Mouse (Mus musculus) forebrain, embryonic 13.5 days (tissue): ENCODE results near the gene Tubb2a. TPM values are rescaled to one million over a fixed set of nuclear protein-coding genes. Genes with fewer than 3 reads are reported as not detected.
A peak's percentile ranks its signal among the peaks of the same experiment; 100 is the strongest.

Source experiments
- ATAC-seq: fragments of 200-750 bp; cut with Nextera tagmentation; 2 replicates; pipeline ENCODE4 v1.8.0; 2017
- H3K27ac ChIP-seq: fragments of 300-500 bp; sonication (generic); 2 replicates; pipeline ENCODE4 v1.5.1; 2015; ENCODE audit warnings: inconsistent platforms, mild to moderate bottlenecking, moderate library complexity
- H3K27me3 ChIP-seq: fragments of 300-500 bp; sonication (generic); 2 replicates; pipeline ENCODE4 v1.6.1; 2015; ENCODE audit warnings: mild to moderate bottlenecking, inconsistent platforms
- H3K36me3 ChIP-seq: fragments of 300-500 bp; sonication (generic); 2 replicates; pipeline ENCODE4 v1.6.1; 2015; ENCODE audit warnings: mild to moderate bottlenecking, inconsistent platforms; ENCODE audit not compliant: poor library complexity, severe bottlenecking
- H3K4me1 ChIP-seq: fragments of 300-500 bp; sonication (generic); 2 replicates; pipeline ENCODE4 v1.6.1; 2015; ENCODE audit warnings: inconsistent platforms
- H3K4me2 ChIP-seq: fragments of 300-500 bp; sonication (generic); 2 replicates; pipeline ENCODE4 v1.6.1; 2015; ENCODE audit warnings: inconsistent platforms, mild to moderate bottlenecking, moderate library complexity
- H3K4me3 ChIP-seq: fragments of 300-500 bp; sonication (generic); 2 replicates; pipeline ENCODE4 v1.5.1; 2015; ENCODE audit warnings: mild to moderate bottlenecking, inconsistent platforms
- H3K9ac ChIP-seq: fragments of 300-500 bp; sonication (generic); 2 replicates; pipeline ENCODE4 v1.6.1; 2015; ENCODE audit warnings: mild to moderate bottlenecking, inconsistent platforms
- H3K9me3 ChIP-seq: fragments of 300-500 bp; sonication (generic); replicated peaks from 2 replicates; pipeline ENCODE4 v1.6.1; 2016; ENCODE audit warnings: inconsistent platforms
- WGBS: fragments of 180-500 bp; shearing (Covaris S2); methylation state at CpG from one replicate; pipeline ENCODE4 v1.1.7; 2015; 5-methylcytosine and 5-hydroxymethylcytosine counted together
- polyA plus RNA-seq: library from polyadenylated mRNA; unstranded; fragments of >200 nt; fragmentation: Nextera tagmentation; extraction: Ambion mirVana; gene quantifications from 2 replicates; pipeline ENCODE4 v1.2.1, GENCODE M21; 2015

The Tubb2a gene
- polyA plus RNA-seq, result 761 and 874 TPM in 2 replicates

- H3K27me3 ChIP-seq, result no peaks in the 10 kb centered on the region
- H3K27ac ChIP-seq, result peak within 1 kb of the TSS; percentile 84
- H3K4me2 ChIP-seq, result peak within 1 kb of the TSS; percentile 82
- no peaks in the 10 kb centered on the region for H3K9me3 ChIP-seq
- H3K36me3 ChIP-seq, result peaks cover 21% of the 10 kb centered on the region
- ATAC-seq, result peak; percentile 91
- H3K4me3 ChIP-seq, result peak within 1 kb of the TSS; percentile 78
- peaks cover 34% of the 10 kb centered on the region for H3K4me1 ChIP-seq
- under 1% methylated on average over 45 of the region's 45 CpGs for WGBS
- peak within 1 kb of the TSS; percentile 92 for H3K9ac ChIP-seq
These were observed at the start of gene Tubb2a for GRCm38 (mm10) chr13:34077492-34078271. Gene Tubb2a (minus strand): TSS chr13:34078007.

- no peaks in the 10 kb centered on the region for H3K27me3 ChIP-seq
- WGBS, result 61% methylated on average over 4 of the region's 4 CpGs
- no peak for ATAC-seq
- H3K27ac ChIP-seq, result no peak overlapping the region
- peak overlapping the region; percentile 68 for H3K9ac ChIP-seq
- H3K4me3 ChIP-seq, result peak overlapping the region; percentile 48
- peaks cover 51% of the 10 kb centered on the region for H3K4me1 ChIP-seq
- no peaks in the 10 kb centered on the region for H3K9me3 ChIP-seq
- H3K36me3 ChIP-seq, result peaks cover 70% of the 10 kb centered on the region
- H3K4me2 ChIP-seq, result peak overlapping the region; percentile 91
These were observed 47.9 kb upstream of the Tubb2a start for GRCm38 (mm10) chr13:34125711-34126110.

- Histone ChIP-seq H3K9me3 (no peaks in the 10 kb centered on the region), H3K4me1 (peaks cover 33% of the 10 kb centered on the region), H3K36me3 (peaks cover 51% of the 10 kb centered on the region), H3K4me3 (no peak overlapping the region), H3K4me2 (no peak overlapping the region), H3K9ac (no peak overlapping the region), H3K27ac (no peak overlapping the region), H3K27me3 (no peaks in the 10 kb centered on the region)
- WGBS, result 100% methylated on average over 2 of the region's 2 CpGs
- no peak for ATAC-seq
These were observed 42.7 kb upstream of the Tubb2a start for GRCm38 (mm10) chr13:34120536-34120935.

GRCm38 (mm10) chr13:34119406-34119805 is 41.6 kb upstream of the Tubb2a start:
- whole genome bisulfite sequencing, result 84% methylated on average over 4 of the region's 4 CpGs
- H3K4me2 ChIP-seq, result no peak overlapping the region
- no peak for ATAC-seq

GRCm38 (mm10) chr13:34118816-34119215 is 41.0 kb upstream of the Tubb2a start:
- H3K4me3 ChIP-seq, result no peak overlapping the region
- H3K4me2 ChIP-seq, result no peak overlapping the region
- H3K27ac ChIP-seq, result no peak overlapping the region
- no peaks in the 10 kb centered on the region for H3K27me3 ChIP-seq
- no peaks in the 10 kb centered on the region for H3K9me3 ChIP-seq
- no peak overlapping the region for H3K9ac ChIP-seq
- H3K4me1 ChIP-seq, result peaks cover 15% of the 10 kb centered on the region
- WGBS, result 81% methylated on average over 4 of the region's 4 CpGs
- ATAC-seq, result no peak
- H3K36me3 ChIP-seq, result peaks cover 34% of the 10 kb centered on the region

More at GRCm38 (mm10) chr13:34119406-34119805, 41.6 kb upstream of the Tubb2a start:
- Histone ChIP-seq H3K4me1 (peaks cover 21% of the 10 kb centered on the region), H3K9me3 (no peaks in the 10 kb centered on the region), H3K27me3 (no peaks in the 10 kb centered on the region), H3K9ac (no peak overlapping the region), H3K4me3 (no peak overlapping the region), H3K36me3 (peaks cover 40% of the 10 kb centered on the region), H3K27ac (no peak overlapping the region)

GRCm38 (mm10) chr13:34116508-34116907 is 38.7 kb upstream of the Tubb2a start:
- Histone ChIP-seq H3K4me2 (no peak overlapping the region), H3K9me3 (no peaks in the 10 kb centered on the region), H3K9ac (no peak overlapping the region), H3K36me3 (peaks cover 15% of the 10 kb centered on the region), H3K27me3 (no peaks in the 10 kb centered on the region), H3K4me3 (no peak overlapping the region), H3K4me1 (no peaks in the 10 kb centered on the region), H3K27ac (no peak overlapping the region)
- 89% methylated on average over 6 of the region's 6 CpGs for WGBS
- ATAC-seq, result no peak

GRCm38 (mm10) chr13:34114654-34115053 is 36.8 kb upstream of the Tubb2a start:
- Histone ChIP-seq H3K36me3 (peaks cover 3% of the 10 kb centered on the region; the same call in 1 of the 2 replicates), H3K4me2 (no peak overlapping the region), H3K4me1 (0 out of 2 replicates have a peak, but pooled peaks cover 2% of the 10 kb centered on the region), H3K9me3 (no peaks in the 10 kb centered on the region), H3K27me3 (no peaks in the 10 kb centered on the region), H3K4me3 (no peak overlapping the region), H3K27ac (no peak overlapping the region), H3K9ac (no peak overlapping the region)
- 92% methylated on average over 4 of the region's 4 CpGs for WGBS
- no peak for ATAC-seq

- H3K4me1 ChIP-seq, result 0 out of 2 replicates have a peak, but pooled peaks cover 4% of the 10 kb centered on the region
These were observed 35.3 kb upstream of the Tubb2a start for GRCm38 (mm10) chr13:34113086-34113485.

GRCm38 (mm10) chr13:34112369-34113081 is 34.7 kb upstream of the Tubb2a start:
- H3K36me3 ChIP-seq, result peaks cover 3% of the 10 kb centered on the region; the same call in 1 of the 2 replicates
- 0 out of 2 replicates have a peak, but pooled peaks cover 4% of the 10 kb centered on the region for H3K4me1 ChIP-seq
- no peak overlapping the region for H3K27ac ChIP-seq
- no peak for ATAC-seq
- no peak overlapping the region for H3K9ac ChIP-seq
- H3K9me3 ChIP-seq, result no peaks in the 10 kb centered on the region
- no peak overlapping the region for H3K4me2 ChIP-seq
- no peaks in the 10 kb centered on the region for H3K27me3 ChIP-seq
- WGBS, result 87% methylated on average over 5 of the region's 5 CpGs
- no peak overlapping the region for H3K4me3 ChIP-seq

More at GRCm38 (mm10) chr13:34113086-34113485, 35.3 kb upstream of the Tubb2a start:
- Histone ChIP-seq H3K9me3 (no peaks in the 10 kb centered on the region), H3K4me2 (no peak overlapping the region), H3K36me3 (peaks cover 3% of the 10 kb centered on the region; the same call in 1 of the 2 replicates), H3K27ac (no peak overlapping the region), H3K9ac (no peak overlapping the region), H3K27me3 (no peaks in the 10 kb centered on the region), H3K4me3 (no peak overlapping the region)
- 91% methylated on average over 3 of the region's 3 CpGs for WGBS
- ATAC-seq, result no peak

GRCm38 (mm10) chr13:34111878-34112277 is 34.1 kb upstream of the Tubb2a start:
- no peak overlapping the region for H3K27ac ChIP-seq
- H3K9me3 ChIP-seq, result no peaks in the 10 kb centered on the region
- WGBS, result 86% methylated on average over 3 of the region's 3 CpGs
- no peak overlapping the region for H3K4me2 ChIP-seq
- H3K27me3 ChIP-seq, result no peaks in the 10 kb centered on the region
- H3K4me3 ChIP-seq, result no peak overlapping the region
- H3K9ac ChIP-seq, result no peak overlapping the region
- H3K36me3 ChIP-seq, result peaks cover 3% of the 10 kb centered on the region; the same call in 1 of the 2 replicates
- H3K4me1 ChIP-seq, result 0 out of 2 replicates have a peak, but pooled peaks cover 4% of the 10 kb centered on the region
- no peak for ATAC-seq

GRCm38 (mm10) chr13:34111019-34111418 is 33.2 kb upstream of the Tubb2a start:
- Histone ChIP-seq H3K27ac (no peak overlapping the region), H3K27me3 (no peaks in the 10 kb centered on the region), H3K4me3 (no peak overlapping the region), H3K9ac (no peak overlapping the region), H3K9me3 (no peaks in the 10 kb centered on the region), H3K36me3 (0 out of 2 replicates have a peak, but pooled peaks cover 3% of the 10 kb centered on the region), H3K4me1 (0 out of 2 replicates have a peak, but pooled peaks cover 4% of the 10 kb centered on the region), H3K4me2 (no peak overlapping the region)
- no peak for ATAC-seq
- 80% methylated on average over 5 of the region's 5 CpGs for WGBS

GRCm38 (mm10) chr13:34109677-34110058 is 31.9 kb upstream of the Tubb2a start:
- Histone ChIP-seq H3K4me3 (no peak overlapping the region), H3K4me2 (no peak overlapping the region), H3K9me3 (no peaks in the 10 kb centered on the region), H3K36me3 (0 out of 2 replicates have a peak, but pooled peaks cover 3% of the 10 kb centered on the region), H3K27ac (no peak overlapping the region), H3K27me3 (no peaks in the 10 kb centered on the region), H3K9ac (no peak overlapping the region), H3K4me1 (0 out of 2 replicates have a peak, but pooled peaks cover 4% of the 10 kb centered on the region)
- no peak for ATAC-seq
- WGBS, result 20% methylated on average over 4 of the region's 4 CpGs
